Mouse (Mus musculus): ENCODE data around the gene Rab3b. TPM values are rescaled to one million over a fixed set of nuclear protein-coding genes. Genes with fewer than 3 reads are reported as not detected.

Rab3b gene
- polyA plus RNA-seq, 1 experiment = 0.23 TPM

DNA sequence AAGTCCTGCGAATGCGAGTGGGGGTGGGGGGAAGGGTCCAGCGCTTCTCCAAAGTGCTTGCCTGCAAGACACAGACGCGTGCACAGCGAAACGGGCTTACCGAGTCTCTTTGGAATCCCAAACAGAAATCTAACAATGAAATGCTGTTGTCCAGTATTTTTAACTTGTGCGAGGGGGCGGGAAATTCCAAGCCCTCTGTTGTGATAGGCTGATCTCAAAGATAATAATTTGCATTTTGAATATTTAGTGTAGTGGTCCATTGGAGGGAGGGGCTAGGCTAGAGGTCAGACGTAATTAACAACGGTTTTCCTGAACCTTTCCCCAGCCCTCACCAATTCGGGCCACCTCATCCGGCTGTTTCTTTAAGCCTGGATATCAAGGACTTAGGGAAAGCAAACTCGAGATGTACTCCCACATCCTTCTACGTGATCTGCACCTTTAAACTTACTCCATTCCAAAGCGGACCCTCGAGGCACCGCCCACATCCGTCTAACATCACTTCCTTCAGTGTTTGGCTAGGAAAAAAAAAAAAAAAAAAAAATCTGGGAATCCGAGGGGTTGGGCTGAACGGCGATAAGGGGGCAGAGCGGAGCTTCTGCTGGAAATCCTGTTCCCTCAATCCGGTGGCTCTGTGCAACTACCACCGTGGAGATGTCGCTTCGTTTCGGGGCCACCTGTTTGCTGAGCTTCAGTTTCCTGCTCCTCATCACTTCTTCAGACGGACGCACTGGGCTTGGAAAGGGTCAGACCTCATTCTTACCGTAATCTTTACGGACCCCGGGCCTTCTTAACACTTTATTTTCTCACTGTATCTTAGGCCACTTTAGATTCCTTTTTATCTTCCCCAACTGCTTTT is 44.5 kb upstream of the Rab3b start, which contains the start of gene Txndc12:
Txndc12 (plus strand) TSS at position 487 of the 856 bp plus-strand sequence.
- H3K4me3 ChIP-seq = peak within 1 kb of the TSS; percentile 62
- H3K79me2 ChIP-seq (ENCODE audit: control insufficient read depth, insufficient read depth) = peaks cover 60% of the 10 kb centered on the region
- H3ac ChIP-seq (ENCODE audit: control insufficient read depth, insufficient read length) = peak within 1 kb of the TSS; percentile 34
- H3K4me2 ChIP-seq (ENCODE audit: low read depth) = peak within 1 kb of the TSS; percentile 73
- TF ChIP-seq MYOD1 (IDR thresholded peaks at IDR 0.05; ENCODE audit: control insufficient read depth in 1 of 3, insufficient read length in 2 of 3, low read depth in 2 of 3) = peak in 1 of 3 experiments; percentile 51
- TF ChIP-seq CEBPB (IDR thresholded peaks at IDR 0.05; ENCODE audit: insufficient read depth, poor library complexity, severe bottlenecking) = 0 out of 2 replicates have a peak, but pooled peaks have one; percentile 11
- TF ChIP-seq POLR2A (IDR thresholded peaks at IDR 0.05; ENCODE audit: insufficient read length, low read depth) = peak; percentile 69
- TF ChIP-seq MAX (IDR thresholded peaks at IDR 0.05; ENCODE audit: low read depth) = no peak
- peak; percentile 79 for TF ChIP-seq POLR2AphosphoS2 (IDR thresholded peaks at IDR 0.05; ENCODE audit: insufficient read length, low read depth)
- TF ChIP-seq MYOG (IDR thresholded peaks at IDR 0.05; ENCODE audit: control insufficient read depth in 1 of 3, insufficient read depth in 1 of 3, insufficient read length in 2 of 3, low read depth in 2 of 3) = no peak
- no peaks in the 10 kb centered on the region for H3K27me3 ChIP-seq (ENCODE audit: control insufficient read depth, insufficient read depth, insufficient read length)
- H3K36me3 ChIP-seq (ENCODE audit: control insufficient read depth, insufficient read depth) = peaks cover 10% of the 10 kb centered on the region

GRCm38 (mm10) chr4:108834971-108835311 is 43.9 kb upstream of the Rab3b start:
- Histone ChIP-seq H3ac (ENCODE audit: control insufficient read depth, insufficient read length) (peak overlapping the region; percentile 34), H3K27me3 (ENCODE audit: control insufficient read depth, insufficient read depth, insufficient read length) (no peaks in the 10 kb centered on the region), H3K36me3 (ENCODE audit: control insufficient read depth, insufficient read depth) (peaks cover 4% of the 10 kb centered on the region), H3K79me2 (ENCODE audit: control insufficient read depth, insufficient read depth) (peaks cover 60% of the 10 kb centered on the region), H3K4me3 (peak overlapping the region; percentile 62), H3K4me2 (ENCODE audit: low read depth) (peak overlapping the region; percentile 72)
- TF ChIP-seq MAX (IDR thresholded peaks at IDR 0.05; ENCODE audit: low read depth) = no peak
- TF ChIP-seq MYOG (IDR thresholded peaks at IDR 0.05; ENCODE audit: control insufficient read depth in 1 of 3, insufficient read depth in 1 of 3, insufficient read length in 2 of 3, low read depth in 2 of 3) = no peak
- TF ChIP-seq POLR2A (IDR thresholded peaks at IDR 0.05; ENCODE audit: insufficient read length, low read depth) = no peak
- no peak for TF ChIP-seq TCF12 (IDR thresholded peaks at IDR 0.05; ENCODE audit: insufficient read depth, poor library complexity, severe bottlenecking)
- TF ChIP-seq CEBPB (IDR thresholded peaks at IDR 0.05; ENCODE audit: insufficient read depth, poor library complexity, severe bottlenecking) = no peak
- TF ChIP-seq USF1 (IDR thresholded peaks at IDR 0.05; ENCODE audit: low read depth) = no peak
- TF ChIP-seq SRF (IDR thresholded peaks at IDR 0.05; ENCODE audit: control insufficient read depth, insufficient read length, low read depth) = no peak
- TF ChIP-seq REST (IDR thresholded peaks at IDR 0.05; ENCODE audit: insufficient read depth, insufficient read length) = no peak
- TF ChIP-seq TCF3 (IDR thresholded peaks at IDR 0.05; ENCODE audit: insufficient read length, low read depth) = no peak
- TF ChIP-seq POLR2AphosphoS2 (IDR thresholded peaks at IDR 0.05; ENCODE audit: insufficient read length, low read depth) = no peak
- TF ChIP-seq MYOD1 (IDR thresholded peaks at IDR 0.05; ENCODE audit: control insufficient read depth in 1 of 3, insufficient read length in 2 of 3, low read depth in 2 of 3) = no peak
- TF ChIP-seq E2F4 (IDR thresholded peaks at IDR 0.05; ENCODE audit: insufficient read depth) = no peak

- Histone ChIP-seq H3K27me3 (ENCODE audit: control insufficient read depth, insufficient read depth, insufficient read length) (no peaks in the 10 kb centered on the region), H3K79me2 (ENCODE audit: control insufficient read depth, insufficient read depth) (peaks cover 59% of the 10 kb centered on the region), H3K36me3 (ENCODE audit: control insufficient read depth, insufficient read depth) (no peaks in the 10 kb centered on the region), H3ac (ENCODE audit: control insufficient read depth, insufficient read length) (no peak overlapping the region), H3K4me3 (peak overlapping the region; percentile 62), H3K4me2 (ENCODE audit: low read depth) (peak overlapping the region; percentile 72)
- TF ChIP-seq TCF3 (IDR thresholded peaks at IDR 0.05; ENCODE audit: insufficient read length, low read depth) (no peak), TCF12 (IDR thresholded peaks at IDR 0.05; ENCODE audit: insufficient read depth, poor library complexity, severe bottlenecking) (no peak), CEBPB (IDR thresholded peaks at IDR 0.05; ENCODE audit: insufficient read depth, poor library complexity, severe bottlenecking) (no peak), USF1 (IDR thresholded peaks at IDR 0.05; ENCODE audit: low read depth) (no peak), REST (IDR thresholded peaks at IDR 0.05; ENCODE audit: insufficient read depth, insufficient read length) (no peak), MYOG (IDR thresholded peaks at IDR 0.05; ENCODE audit: control insufficient read depth in 1 of 3, insufficient read depth in 1 of 3, insufficient read length in 2 of 3, low read depth in 2 of 3) (no peak), SRF (IDR thresholded peaks at IDR 0.05; ENCODE audit: control insufficient read depth, insufficient read length, low read depth) (no peak), E2F4 (IDR thresholded peaks at IDR 0.05; ENCODE audit: insufficient read depth) (no peak), POLR2A (IDR thresholded peaks at IDR 0.05; ENCODE audit: insufficient read length, low read depth) (no peak), MYOD1 (IDR thresholded peaks at IDR 0.05; ENCODE audit: control insufficient read depth in 1 of 3, insufficient read length in 2 of 3, low read depth in 2 of 3) (no peak), MAX (IDR thresholded peaks at IDR 0.05; ENCODE audit: low read depth) (no peak), POLR2AphosphoS2 (IDR thresholded peaks at IDR 0.05; ENCODE audit: insufficient read length, low read depth) (no peak)
These were observed 43.4 kb upstream of the Rab3b start for GRCm38 (mm10) chr4:108835496-108835895.

DNA sequence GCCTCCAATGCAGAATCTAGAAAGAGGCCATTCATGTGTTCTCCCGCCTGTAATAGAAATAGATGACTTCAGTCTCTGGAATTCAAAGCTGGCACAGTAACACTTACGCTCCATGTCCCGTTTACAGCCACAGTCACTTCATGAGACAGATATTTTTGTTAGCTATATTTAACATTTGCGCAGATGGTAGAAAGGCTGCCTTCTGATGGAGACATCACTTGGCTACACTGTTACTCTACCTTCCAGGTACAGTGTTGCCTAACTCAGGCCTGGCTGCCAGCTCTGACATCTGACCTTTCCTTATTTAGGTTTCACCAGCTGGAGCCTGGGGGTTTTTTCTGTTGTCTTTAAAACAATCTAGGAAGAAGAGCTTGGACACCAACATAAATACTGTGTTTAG is 40.8 kb upstream of the Rab3b start:
- Histone ChIP-seq H3K4me3 (no peak overlapping the region), H3K36me3 (ENCODE audit: control insufficient read depth, insufficient read depth) (no peaks in the 10 kb centered on the region), H3ac (ENCODE audit: control insufficient read depth, insufficient read length) (no peak overlapping the region), H3K27me3 (ENCODE audit: control insufficient read depth, insufficient read depth, insufficient read length) (no peaks in the 10 kb centered on the region), H3K79me2 (ENCODE audit: control insufficient read depth, insufficient read depth) (peaks cover 51% of the 10 kb centered on the region), H3K4me2 (ENCODE audit: low read depth) (peak overlapping the region; percentile 21)
- no peak for TF ChIP-seq REST (IDR thresholded peaks at IDR 0.05; ENCODE audit: insufficient read depth, insufficient read length)
- no peak for TF ChIP-seq MAX (IDR thresholded peaks at IDR 0.05; ENCODE audit: low read depth)
- TF ChIP-seq MYOG (IDR thresholded peaks at IDR 0.05; ENCODE audit: control insufficient read depth in 1 of 3, insufficient read depth in 1 of 3, insufficient read length in 2 of 3, low read depth in 2 of 3) = no peak
- TF ChIP-seq MYOD1 (IDR thresholded peaks at IDR 0.05; ENCODE audit: control insufficient read depth in 1 of 3, insufficient read length in 2 of 3, low read depth in 2 of 3) = no peak
- TF ChIP-seq TCF3 (IDR thresholded peaks at IDR 0.05; ENCODE audit: insufficient read length, low read depth) = no peak
- no peak for TF ChIP-seq E2F4 (IDR thresholded peaks at IDR 0.05; ENCODE audit: insufficient read depth)
- TF ChIP-seq SRF (IDR thresholded peaks at IDR 0.05; ENCODE audit: control insufficient read depth, insufficient read length, low read depth) = no peak
- no peak for TF ChIP-seq USF1 (IDR thresholded peaks at IDR 0.05; ENCODE audit: low read depth)
